Mouse (Mus musculus): Measurements from ENCODE around the gene Gtf3c1. TPM values are rescaled to one million over a fixed set of nuclear protein-coding genes. Genes with fewer than 3 reads are reported as not detected.

Gene Gtf3c1
- polyA plus RNA-seq, 1 experiment from 2014 or later: 50.6 TPM

Other genes starting within 250 kb of the Gtf3c1 start
- gene Nsmce1, start 216.2 kb downstream of the Gtf3c1 start, polyA plus RNA-seq (2016; fragmentation: Nextera tagmentation; extraction: Ambion mirVana): 123 and 129 TPM in 2 replicates
- 3.1 and 4.2 TPM in 2 replicates for gene Il4ra, start 155.7 kb downstream of the Gtf3c1 start, polyA plus RNA-seq (2016; fragmentation: Nextera tagmentation; extraction: Ambion mirVana)
- 0.19 and 0.21 TPM in 2 replicates for gene Il21r, start 104.4 kb downstream of the Gtf3c1 start, polyA plus RNA-seq (2016; fragmentation: Nextera tagmentation; extraction: Ambion mirVana)
- gene D430042O09Rik, start 108 bp upstream of the Gtf3c1 start, polyA plus RNA-seq (2016; fragmentation: Nextera tagmentation; extraction: Ambion mirVana): 9.0 and 9.7 TPM in 2 replicates

Measured in limb, embryonic 10.5 days (tissue).